Mouse (Mus musculus) urinary bladder, postnatal 4 days (tissue): ENCODE results near the gene Gcm1.

ENCODE experiments used
- DNase-seq, 2 experiments: peaks; one replicate each; pipeline ENCODE4 v3.0.0; 2021 to 2022; ENCODE audit warnings: low spot score in 2 of 2

The Gcm1 gene

GRCm38 (mm10) chr9:78051677-78052076 is at the start of gene Gcm1:
Gcm1 (plus strand) TSS chr9:78051924.
- DNase-seq = no peak

- no peak for DNase-seq
These were observed 48.4 kb upstream of the Gcm1 start for GRCm38 (mm10) chr9:78003278-78003677.

- DNase-seq = no peak
These were observed 46.2 kb upstream of the Gcm1 start for GRCm38 (mm10) chr9:78005481-78005880.

- peak; percentile 81 to 87 for DNase-seq
These were observed 45.3 kb upstream of the Gcm1 start for GRCm38 (mm10) chr9:78006209-78007001.

- DNase-seq = no peak
These were observed 42.3 kb upstream of the Gcm1 start for GRCm38 (mm10) chr9:78009382-78009781.

- DNase-seq = no peak
These were observed 41.5 kb upstream of the Gcm1 start for GRCm38 (mm10) chr9:78010187-78010586.

GRCm38 (mm10) chr9:78010707-78011106 is 41.0 kb upstream of the Gcm1 start:
- no peak for DNase-seq

GRCm38 (mm10) chr9:78012066-78012465 is 39.7 kb upstream of the Gcm1 start:
- DNase-seq = no peak

GRCm38 (mm10) chr9:78012681-78013080 is 39.0 kb upstream of the Gcm1 start:
- DNase-seq = no peak

GRCm38 (mm10) chr9:78013813-78014212 is 37.9 kb upstream of the Gcm1 start:
- DNase-seq = no peak

GRCm38 (mm10) chr9:78015816-78016215 is 35.9 kb upstream of the Gcm1 start:
- DNase-seq = no peak

- no peak for DNase-seq
These were observed 35.4 kb upstream of the Gcm1 start for GRCm38 (mm10) chr9:78016288-78016687.

- peak in 1 of 2 experiments; percentile 38 for DNase-seq
These were observed 30.5 kb upstream of the Gcm1 start for GRCm38 (mm10) chr9:78021256-78021655.

- no peak for DNase-seq
These were observed 29.4 kb upstream of the Gcm1 start for GRCm38 (mm10) chr9:78022187-78022945.

GRCm38 (mm10) chr9:78024823-78025222 is 26.9 kb upstream of the Gcm1 start:
- no peak for DNase-seq

- no peak for DNase-seq
These were observed 24.6 kb upstream of the Gcm1 start for GRCm38 (mm10) chr9:78027099-78027498.

GRCm38 (mm10) chr9:78030835-78031456 is 20.8 kb upstream of the Gcm1 start:
- no peak for DNase-seq

- no peak for DNase-seq
These were observed 18.8 kb upstream of the Gcm1 start for GRCm38 (mm10) chr9:78032930-78033329.

GRCm38 (mm10) chr9:78035296-78035695 is 16.4 kb upstream of the Gcm1 start:
- DNase-seq = no peak

- DNase-seq = no peak
These were observed 15.9 kb upstream of the Gcm1 start for GRCm38 (mm10) chr9:78035831-78036230.

GRCm38 (mm10) chr9:78038755-78039489 is 12.8 kb upstream of the Gcm1 start:
- DNase-seq = peak; percentile 67 to 80

GRCm38 (mm10) chr9:78045171-78045570 is 6.6 kb upstream of the Gcm1 start:
- DNase-seq = no peak
